Mouse (Mus musculus): ENCODE data around the gene Prom1. TPM values are rescaled to one million over a fixed set of nuclear protein-coding genes. Genes with fewer than 3 reads are reported as not detected.

Prom1 gene
- polyA plus RNA-seq (2012), result not detected in 2 replicates

- no peak for TF ChIP-seq GATA1 (IDR thresholded peaks at IDR 0.05; ENCODE audit: low read length)
Measured at GRCm38 (mm10) chr5:44101231-44102110, at the start of gene Prom1. Prom1 (minus strand) TSS chr5:44102032.

- no peak for TF ChIP-seq GATA1 (IDR thresholded peaks at IDR 0.05; ENCODE audit: low read length)
Measured at GRCm38 (mm10) chr5:44147732-44148131, 45.9 kb upstream of the Prom1 start.

DNA sequence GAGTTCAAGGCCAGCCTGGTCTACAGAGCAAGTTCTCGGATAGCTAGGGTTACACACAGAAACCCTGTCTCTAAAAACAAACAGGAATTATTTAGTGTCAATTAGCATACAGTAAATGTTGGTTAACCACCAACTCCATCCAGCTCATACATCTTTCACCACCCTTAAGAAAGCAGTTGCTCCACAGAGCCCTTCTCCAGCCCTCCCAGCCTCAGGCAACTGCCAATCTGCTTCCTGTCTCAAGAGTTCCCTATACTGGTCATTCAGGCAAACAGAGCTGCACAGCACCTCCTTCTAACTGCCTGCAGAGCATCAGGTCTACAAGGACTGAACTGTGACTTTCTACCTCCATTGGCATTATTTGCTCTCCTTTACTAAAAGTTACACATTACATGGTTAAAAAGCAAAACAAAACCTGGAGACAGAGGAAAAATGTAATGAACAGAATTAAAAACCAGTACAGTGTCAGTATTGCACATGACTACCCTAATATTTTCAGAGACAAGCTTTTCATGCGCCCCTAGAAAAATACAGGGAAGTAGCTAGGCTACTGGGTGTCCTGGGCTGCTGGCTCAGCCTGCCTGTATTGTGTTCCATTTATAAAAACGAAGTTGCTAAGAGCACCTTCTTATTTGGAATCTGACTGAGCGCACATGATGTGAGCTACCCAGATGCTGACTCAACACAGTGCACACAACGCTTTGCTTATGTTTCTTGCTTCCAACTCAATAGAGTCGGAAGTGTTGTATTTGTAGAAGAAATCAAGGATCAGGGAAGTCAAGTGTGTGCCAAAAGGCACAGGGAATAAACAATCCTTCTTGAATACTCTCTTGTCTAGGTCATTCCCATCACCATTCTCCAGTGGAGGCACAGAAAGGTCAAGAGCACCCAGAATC lies 44.9 kb upstream of the Prom1 start:
- TF ChIP-seq GATA1 (IDR thresholded peaks at IDR 0.05; ENCODE audit: low read length), result no peak

- no peak for TF ChIP-seq GATA1 (IDR thresholded peaks at IDR 0.05; ENCODE audit: low read length)
Measured at GRCm38 (mm10) chr5:44143467-44144235, 41.8 kb upstream of the Prom1 start.

DNA sequence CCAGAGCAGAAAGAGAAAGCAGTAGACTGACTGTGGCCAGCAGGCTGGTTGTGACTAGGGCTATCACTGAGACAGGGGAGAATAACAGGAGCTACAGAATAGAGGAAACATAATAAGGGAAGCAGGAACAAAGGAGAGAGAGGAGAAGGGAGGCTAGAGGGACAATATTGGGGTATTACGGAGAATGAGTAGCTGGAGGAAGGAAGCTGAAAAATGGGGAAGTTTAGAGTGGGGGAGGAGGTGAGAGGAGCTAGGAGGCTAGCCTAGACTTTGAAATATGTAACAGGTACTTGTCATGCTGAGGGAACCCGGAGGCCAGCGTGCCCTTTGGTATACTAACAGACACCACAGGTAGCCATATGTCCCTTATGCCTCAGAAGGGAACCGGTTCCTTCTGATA lies 25.7 kb upstream of the Prom1 start:
- TF ChIP-seq GATA1 (IDR thresholded peaks at IDR 0.05; ENCODE audit: low read length), result no peak

GRCm38 (mm10) chr5:44121390-44121789 lies 19.6 kb upstream of the Prom1 start:
- TF ChIP-seq GATA1 (IDR thresholded peaks at IDR 0.05; ENCODE audit: low read length), result no peak

GRCm38 (mm10) chr5:44113138-44113537 lies 11.3 kb upstream of the Prom1 start:
- TF ChIP-seq GATA1 (IDR thresholded peaks at IDR 0.05; ENCODE audit: low read length), result no peak

DNA sequence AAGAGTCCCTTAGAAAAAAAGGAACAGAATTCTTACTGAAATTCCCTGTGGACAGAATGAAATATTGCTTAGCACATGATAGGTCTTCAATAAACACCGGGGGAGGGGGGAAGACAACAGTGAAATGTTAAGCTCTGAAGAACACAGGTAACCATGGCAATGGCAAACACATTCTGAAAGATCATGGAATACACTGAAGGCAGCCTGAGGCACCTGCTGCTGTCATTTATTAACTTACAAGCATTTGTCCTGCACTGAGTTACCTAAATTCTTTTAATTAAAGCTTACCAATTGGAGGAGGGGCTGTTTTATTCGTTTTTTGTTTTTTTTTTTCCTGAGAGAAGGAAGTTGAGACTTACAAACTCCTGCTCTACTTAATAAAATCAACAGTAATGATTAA lies 7.3 kb upstream of the Prom1 start:
- TF ChIP-seq GATA1 (IDR thresholded peaks at IDR 0.05; ENCODE audit: low read length), result no peak

DNA sequence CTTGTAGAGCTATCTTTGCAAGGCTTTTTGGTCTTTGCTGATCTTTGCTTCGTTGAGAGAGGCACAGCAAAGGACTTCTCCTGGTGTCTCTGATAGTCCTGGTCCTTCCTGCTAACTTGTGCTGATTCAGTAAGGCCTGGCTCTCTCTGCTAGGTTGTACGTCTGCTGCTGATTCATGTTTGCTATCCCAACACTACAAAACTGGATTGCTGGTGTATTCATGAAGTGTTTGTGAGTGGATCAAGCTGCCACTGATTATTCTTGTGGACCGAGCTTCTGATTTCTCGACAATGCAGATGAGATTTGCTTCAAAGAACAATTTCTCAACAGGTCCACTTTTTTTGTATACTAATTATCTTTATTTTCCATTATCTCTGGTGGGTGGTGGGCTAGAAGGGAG lies 6.3 kb upstream of the Prom1 start:
- TF ChIP-seq GATA1 (IDR thresholded peaks at IDR 0.05; ENCODE audit: low read length), result no peak

GRCm38 (mm10) chr5:44105192-44105591 lies 3.4 kb upstream of the Prom1 start:
- TF ChIP-seq GATA1 (IDR thresholded peaks at IDR 0.05; ENCODE audit: low read length), result no peak

- TF ChIP-seq GATA1 (IDR thresholded peaks at IDR 0.05; ENCODE audit: low read length), result no peak
Measured at GRCm38 (mm10) chr5:44104686-44105085, 2.9 kb upstream of the Prom1 start.

GRCm38 (mm10) chr5:44104120-44104519 lies 2.3 kb upstream of the Prom1 start:
- no peak for TF ChIP-seq GATA1 (IDR thresholded peaks at IDR 0.05; ENCODE audit: low read length)

DNA sequence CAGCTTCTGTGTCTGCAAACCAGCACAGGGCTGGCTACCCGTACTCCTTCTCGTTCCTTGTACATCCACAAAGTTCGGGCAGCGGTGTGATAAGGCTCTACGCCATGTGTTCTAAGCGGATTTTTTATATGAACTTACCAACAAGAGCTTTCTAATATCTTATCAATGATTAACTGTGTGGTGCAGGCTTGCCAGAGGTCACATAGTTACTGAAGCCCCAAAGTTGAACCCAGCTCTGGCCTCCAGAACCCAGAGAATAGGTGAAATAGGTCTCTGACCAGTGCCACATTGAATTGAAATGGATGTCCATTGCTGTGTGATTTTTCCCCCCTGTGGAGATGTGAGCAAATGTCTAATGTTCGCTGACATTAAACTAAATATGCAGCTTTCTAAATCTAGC lies 1.3 kb upstream of the Prom1 start:
- TF ChIP-seq GATA1 (IDR thresholded peaks at IDR 0.05; ENCODE audit: low read length), result no peak

DNA sequence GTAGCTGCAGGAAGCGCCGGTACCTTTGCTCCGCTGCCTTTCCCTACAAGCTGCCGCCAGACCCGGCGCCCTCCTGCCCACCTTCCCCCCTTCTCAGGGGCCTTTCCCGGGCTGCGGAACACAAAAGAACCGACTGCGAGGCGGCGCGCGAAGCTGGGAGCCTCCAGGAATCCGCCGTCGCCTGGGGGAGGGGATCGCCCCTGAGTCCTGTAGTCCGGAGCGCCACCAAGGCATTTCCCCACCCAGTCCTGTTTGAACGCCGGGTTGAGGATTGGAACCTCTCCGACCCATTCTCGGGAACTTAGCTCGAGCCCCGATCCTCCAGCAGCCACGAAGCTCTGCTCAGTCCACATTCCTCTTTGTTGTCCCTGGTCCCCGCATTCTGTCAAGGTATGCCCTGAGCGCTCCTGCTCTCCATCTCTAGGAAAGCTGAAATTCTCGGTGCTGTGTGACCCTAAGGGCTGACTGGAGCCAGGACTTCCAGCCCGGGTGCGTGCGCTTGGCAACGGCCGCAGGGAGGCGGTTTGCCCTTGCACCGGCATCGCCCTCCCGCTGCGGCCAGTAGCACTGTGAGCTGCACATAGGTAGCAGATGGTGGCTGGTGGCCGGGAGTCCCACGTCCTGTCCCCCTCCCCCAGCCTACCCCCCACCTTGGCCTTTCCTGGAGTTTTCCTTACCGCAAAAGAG lies 1.1 kb downstream of the Prom1 start:
- no peak for TF ChIP-seq GATA1 (IDR thresholded peaks at IDR 0.05; ENCODE audit: low read length)

DNA sequence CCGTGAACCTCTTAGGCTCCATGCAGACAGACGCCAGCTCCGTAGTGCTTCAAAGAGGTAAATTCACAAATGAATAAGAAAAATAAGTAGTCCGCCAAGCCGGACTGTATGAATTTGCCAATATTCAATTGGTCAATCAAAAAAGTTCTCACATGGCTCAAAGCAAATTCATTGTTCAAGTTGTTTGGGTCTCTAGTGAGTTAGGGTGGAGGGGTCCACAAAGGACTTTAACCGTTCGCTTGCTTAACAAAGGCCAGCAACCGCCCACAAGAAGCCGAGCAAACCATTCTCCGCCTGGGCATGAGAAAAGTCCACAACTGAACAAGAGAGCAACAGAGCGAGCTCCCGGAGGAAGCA lies 1.7 kb downstream of the Prom1 start:
- no peak for TF ChIP-seq GATA1 (IDR thresholded peaks at IDR 0.05; ENCODE audit: low read length)
